Mouse (Mus musculus): Measurements from ENCODE around the gene C1qtnf9. TPM values are rescaled to one million over a fixed set of nuclear protein-coding genes. Genes with fewer than 3 reads are reported as not detected.

C1qtnf9 gene
- polyA plus RNA-seq, 1 experiment from 2014 or later: 0.45 TPM

DNA sequence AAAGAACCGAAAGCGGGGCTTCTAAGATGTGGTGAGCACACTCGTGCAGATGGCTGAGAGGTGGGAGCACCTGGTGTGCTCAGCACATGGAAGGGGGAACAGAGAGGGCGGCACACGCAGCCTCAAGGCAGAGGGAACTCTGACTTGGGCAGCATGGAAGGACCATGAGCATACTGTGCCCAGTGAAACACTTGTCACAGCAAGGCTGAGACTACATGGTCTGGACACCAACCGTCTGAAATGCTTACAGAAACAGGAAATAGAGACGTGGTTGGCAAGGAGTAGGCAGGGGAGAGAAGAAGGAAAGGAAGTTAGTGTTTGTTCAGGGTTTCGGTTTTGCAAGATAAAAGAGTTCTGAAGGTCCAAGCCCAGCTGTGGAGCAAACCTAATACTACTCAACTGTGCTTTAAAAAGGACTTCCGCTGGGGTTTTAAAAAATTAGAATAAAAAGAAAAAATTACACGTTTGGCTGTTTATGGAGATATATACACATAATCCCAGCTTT lies 29.4 kb upstream of the C1qtnf9 start:
- 32% methylated on average over 10 of the region's 10 CpGs for WGBS
- ATAC-seq: peak; percentile 8; the same call in 1 of the 2 replicates
- no peak for TF ChIP-seq CTCF (IDR thresholded peaks at IDR 0.05)
- TF ChIP-seq EP300 (IDR thresholded peaks at IDR 0.05): no peak
- DNase-seq (ENCODE audit: low spot score): peak; percentile 74
- Histone ChIP-seq H3K27me3 (replicated peaks; ENCODE audit: insufficient read depth, low read length) (no peaks in the 10 kb centered on the region), H3K4me1 (ENCODE audit: insufficient read depth, low read depth, low read length) (peaks cover 37% of the 10 kb centered on the region; the same call in 1 of the 2 replicates), H3K9me3 (ENCODE audit: low read length) (no peaks in the 10 kb centered on the region), H3K27ac (ENCODE audit: low read length) (peak overlapping the region; percentile 74), H3K36me3 (ENCODE audit: insufficient read depth, low read length) (no peaks in the 10 kb centered on the region), H3K4me2 (replicated peaks; ENCODE audit: low read depth, low read length) (no peak overlapping the region), H3K4me3 (ENCODE audit: low read depth, low read length) (no peak overlapping the region), H3K9ac (replicated peaks; ENCODE audit: low read depth) (no peak overlapping the region)

DNA sequence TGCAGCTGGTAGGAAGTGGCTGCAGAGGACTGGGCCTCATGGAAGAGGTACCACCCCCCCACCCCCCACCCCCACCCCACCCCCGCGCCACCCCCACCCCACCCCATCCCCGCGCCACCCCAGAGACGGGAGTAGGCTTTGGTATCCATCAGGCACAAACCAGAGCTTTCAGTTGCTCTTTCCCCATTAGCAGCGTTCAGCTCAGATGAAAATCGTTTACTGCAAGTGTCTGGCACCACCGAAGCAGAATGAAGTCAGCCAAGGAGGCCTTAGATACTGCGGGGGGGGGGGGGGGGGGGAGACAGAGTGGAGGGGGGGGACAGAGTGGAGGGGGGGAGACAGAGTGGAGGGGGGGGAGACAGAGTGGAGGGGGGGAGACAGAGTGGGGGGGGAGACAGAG lies 28.8 kb upstream of the C1qtnf9 start:
- Histone ChIP-seq H3K4me1 (ENCODE audit: insufficient read depth, low read depth, low read length) (peaks cover 37% of the 10 kb centered on the region; the same call in 1 of the 2 replicates), H3K9me3 (ENCODE audit: low read length) (no peaks in the 10 kb centered on the region), H3K9ac (replicated peaks; ENCODE audit: low read depth) (no peak overlapping the region), H3K36me3 (ENCODE audit: insufficient read depth, low read length) (no peaks in the 10 kb centered on the region), H3K27me3 (replicated peaks; ENCODE audit: insufficient read depth, low read length) (no peaks in the 10 kb centered on the region), H3K4me2 (replicated peaks; ENCODE audit: low read depth, low read length) (no peak overlapping the region), H3K4me3 (ENCODE audit: low read depth, low read length) (no peak overlapping the region), H3K27ac (ENCODE audit: low read length) (peak overlapping the region; percentile 74)
- TF ChIP-seq CTCF (IDR thresholded peaks at IDR 0.05) (no peak), EP300 (IDR thresholded peaks at IDR 0.05) (no peak)
- DNase-seq (ENCODE audit: low spot score) (no peak), ATAC-seq (no peak)
- WGBS: 8% methylated on average over 5 of the region's 9 CpGs

DNA sequence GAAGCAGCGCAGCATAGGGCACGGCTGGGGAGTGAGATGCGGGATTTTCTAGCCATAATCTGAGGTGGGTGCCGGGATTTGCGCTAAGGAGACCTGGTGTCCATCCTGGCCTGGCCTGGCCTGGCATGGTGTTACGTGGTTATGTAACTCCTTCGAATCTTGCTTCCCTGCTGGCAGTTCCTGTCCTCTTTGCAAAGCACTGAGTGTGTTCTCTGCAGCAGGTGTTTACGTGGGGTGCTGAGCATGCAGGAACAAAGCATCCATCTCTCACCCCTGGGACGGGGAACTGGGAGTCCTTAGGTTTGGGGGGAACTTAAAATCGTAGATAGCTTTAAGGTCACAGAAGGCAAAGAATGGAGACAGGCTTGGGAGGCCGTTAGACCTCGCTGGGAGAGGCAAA lies 28.3 kb upstream of the C1qtnf9 start:
- H3K9me3 ChIP-seq (ENCODE audit: low read length): no peaks in the 10 kb centered on the region
- H3K9ac ChIP-seq (replicated peaks; ENCODE audit: low read depth): no peak overlapping the region
- H3K27ac ChIP-seq (ENCODE audit: low read length): no peak overlapping the region
- 59% methylated on average over 12 of the region's 12 CpGs for WGBS
- no peaks in the 10 kb centered on the region for H3K27me3 ChIP-seq (replicated peaks; ENCODE audit: insufficient read depth, low read length)
- H3K4me3 ChIP-seq (ENCODE audit: low read depth, low read length): no peak overlapping the region
- no peaks in the 10 kb centered on the region for H3K36me3 ChIP-seq (ENCODE audit: insufficient read depth, low read length)
- peaks cover 39% of the 10 kb centered on the region for H3K4me1 ChIP-seq (ENCODE audit: insufficient read depth, low read depth, low read length)
- DNase-seq (ENCODE audit: low spot score): no peak
- ATAC-seq: no peak
- no peak overlapping the region for H3K4me2 ChIP-seq (replicated peaks; ENCODE audit: low read depth, low read length)
- no peak for TF ChIP-seq EP300 (IDR thresholded peaks at IDR 0.05)
- TF ChIP-seq CTCF (IDR thresholded peaks at IDR 0.05): no peak

DNA sequence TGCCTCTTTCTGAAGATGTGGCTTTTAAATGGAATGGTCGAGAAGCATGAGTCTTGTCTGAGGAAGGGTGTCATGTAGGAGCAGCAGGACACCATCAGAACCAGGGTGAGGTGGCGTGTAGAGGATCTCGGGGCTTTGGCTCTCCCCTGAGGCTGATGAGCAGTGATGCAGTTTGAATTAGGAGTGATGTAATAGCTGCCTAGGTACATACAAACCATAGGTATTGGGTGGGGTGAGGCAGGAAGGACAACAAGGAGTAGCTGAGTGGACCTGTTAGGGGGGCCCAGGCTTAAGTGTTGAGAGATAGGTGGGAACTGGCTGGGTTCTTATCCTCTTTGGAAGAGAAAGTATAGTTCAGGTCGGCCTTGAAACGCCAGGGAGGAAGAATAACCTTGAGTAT lies 27.4 kb upstream of the C1qtnf9 start:
- Histone ChIP-seq H3K27me3 (replicated peaks; ENCODE audit: insufficient read depth, low read length) (no peaks in the 10 kb centered on the region), H3K36me3 (ENCODE audit: insufficient read depth, low read length) (no peaks in the 10 kb centered on the region), H3K4me3 (ENCODE audit: low read depth, low read length) (no peak overlapping the region), H3K4me1 (ENCODE audit: insufficient read depth, low read depth, low read length) (peaks cover 44% of the 10 kb centered on the region), H3K4me2 (replicated peaks; ENCODE audit: low read depth, low read length) (no peak overlapping the region), H3K27ac (ENCODE audit: low read length) (peak overlapping the region; percentile 55), H3K9ac (replicated peaks; ENCODE audit: low read depth) (no peak overlapping the region), H3K9me3 (ENCODE audit: low read length) (no peaks in the 10 kb centered on the region)
- WGBS: 59% methylated on average over 5 of the region's 5 CpGs
- ATAC-seq (no peak), DNase-seq (ENCODE audit: low spot score) (no peak)
- TF ChIP-seq EP300 (IDR thresholded peaks at IDR 0.05) (no peak), CTCF (IDR thresholded peaks at IDR 0.05) (no peak)

GRCm38 (mm10) chr14:60741033-60741432 lies 26.9 kb upstream of the C1qtnf9 start:
- Histone ChIP-seq H3K4me2 (replicated peaks; ENCODE audit: low read depth, low read length) (no peak overlapping the region), H3K4me3 (ENCODE audit: low read depth, low read length) (no peak overlapping the region)

DNA sequence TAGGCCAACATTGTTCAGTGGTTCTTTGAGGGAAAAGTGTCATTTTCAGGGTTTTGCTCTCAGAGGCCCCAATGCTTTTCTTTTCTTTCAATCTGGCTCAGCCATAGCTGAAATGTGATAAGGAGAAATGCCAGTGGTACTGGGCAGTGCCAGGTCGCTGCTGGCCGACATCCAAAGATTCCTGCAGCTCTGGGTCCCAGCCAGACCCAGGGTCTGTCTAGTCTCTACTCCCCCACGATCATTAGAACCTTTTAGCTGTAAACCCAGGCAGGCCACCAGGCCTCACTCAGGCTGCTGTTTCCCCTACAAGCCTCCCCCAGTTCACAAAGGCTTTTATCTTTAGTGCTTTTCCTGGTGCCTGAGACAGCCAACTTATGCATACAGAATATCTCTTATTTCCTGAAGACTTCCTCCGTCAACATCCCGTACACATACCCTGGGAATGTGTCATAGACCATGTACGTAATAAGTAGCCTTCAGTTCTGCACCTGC lies 26.4 kb upstream of the C1qtnf9 start:
- no peaks in the 10 kb centered on the region for H3K9me3 ChIP-seq (ENCODE audit: low read length)
- DNase-seq (ENCODE audit: low spot score): peak; percentile 64
- peak overlapping the region; percentile 55 for H3K27ac ChIP-seq (ENCODE audit: low read length)
- no peak overlapping the region for H3K4me3 ChIP-seq (ENCODE audit: low read depth, low read length)
- 18% methylated on average over 6 of the region's 6 CpGs for WGBS
- no peaks in the 10 kb centered on the region for H3K27me3 ChIP-seq (replicated peaks; ENCODE audit: insufficient read depth, low read length)
- peak; percentile 48 for ATAC-seq
- peaks cover 38% of the 10 kb centered on the region for H3K4me1 ChIP-seq (ENCODE audit: insufficient read depth, low read depth, low read length)
- H3K36me3 ChIP-seq (ENCODE audit: insufficient read depth, low read length): no peaks in the 10 kb centered on the region
- H3K4me2 ChIP-seq (replicated peaks; ENCODE audit: low read depth, low read length): no peak overlapping the region
- no peak overlapping the region for H3K9ac ChIP-seq (replicated peaks; ENCODE audit: low read depth)
- peak; percentile 84 for TF ChIP-seq EP300 (IDR thresholded peaks at IDR 0.05)
- no peak for TF ChIP-seq CTCF (IDR thresholded peaks at IDR 0.05)

More at GRCm38 (mm10) chr14:60741033-60741432, 26.9 kb upstream of the C1qtnf9 start:
- TF ChIP-seq EP300 (IDR thresholded peaks at IDR 0.05): no peak
- TF ChIP-seq CTCF (IDR thresholded peaks at IDR 0.05): no peak
- H3K9ac ChIP-seq (replicated peaks; ENCODE audit: low read depth): no peak overlapping the region
- H3K36me3 ChIP-seq (ENCODE audit: insufficient read depth, low read length): no peaks in the 10 kb centered on the region
- WGBS: 46% methylated on average over 8 of the region's 8 CpGs
- ATAC-seq: no peak
- no peaks in the 10 kb centered on the region for H3K9me3 ChIP-seq (ENCODE audit: low read length)
- no peak for DNase-seq (ENCODE audit: low spot score)
- H3K27ac ChIP-seq (ENCODE audit: low read length): peak overlapping the region; percentile 55
- peaks cover 43% of the 10 kb centered on the region for H3K4me1 ChIP-seq (ENCODE audit: insufficient read depth, low read depth, low read length)
- no peaks in the 10 kb centered on the region for H3K27me3 ChIP-seq (replicated peaks; ENCODE audit: insufficient read depth, low read length)

All from lung, postnatal 0 days (tissue).